Mouse (Mus musculus) adipocyte (in vitro differentiated cells): Measurements from ENCODE around the gene Cyb5d2.
"Not testable (repeated sequence)": the region's sequence is repeated elsewhere in the genome, so short reads cannot be mapped to it uniquely, and the experiment has no call there.

Experiments used
- DNase-seq: peaks from one replicate; pipeline ENCODE4 v3.0.0-alpha.2; 2016; ENCODE audit warnings: low spot score

Gene Cyb5d2

DNA sequence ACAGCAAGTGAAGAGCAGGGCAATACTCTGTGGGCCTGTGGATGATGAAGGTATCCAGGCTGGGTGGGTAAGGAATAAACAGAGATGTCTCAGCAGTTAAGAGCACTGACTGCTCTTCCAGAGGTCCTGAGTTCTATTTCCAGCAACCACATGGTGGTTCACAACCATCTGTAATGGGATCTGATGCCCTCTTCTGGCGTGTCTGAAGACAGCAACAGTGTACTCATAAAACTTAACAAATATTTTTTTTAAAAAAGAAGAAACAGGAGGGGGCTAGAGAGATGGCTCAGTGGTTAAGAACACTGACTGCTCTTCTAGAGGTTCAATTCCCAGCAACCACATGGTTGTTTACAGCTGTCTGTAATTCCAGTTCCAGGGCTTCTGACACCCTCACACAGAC lies 23.3 kb downstream of the Cyb5d2 start:
- DNase-seq = not testable (repeated sequence)

DNA sequence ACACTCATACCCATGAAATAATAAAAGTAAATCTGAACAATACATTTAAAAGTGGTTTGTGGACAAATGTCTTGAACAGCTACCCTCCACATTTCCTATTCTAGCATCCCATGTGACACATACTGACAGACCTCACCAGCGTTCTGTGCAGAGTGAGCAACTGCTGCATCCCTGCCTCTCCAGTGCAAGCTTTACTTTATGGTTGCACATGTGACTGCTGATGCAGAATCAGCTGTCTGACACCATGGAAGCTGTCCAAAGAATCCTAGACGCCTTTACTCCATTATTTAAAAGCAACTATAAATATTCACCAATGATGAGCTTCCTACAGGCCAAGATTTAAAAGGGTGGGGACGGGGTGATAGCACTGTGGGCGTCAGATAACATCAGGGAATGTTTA lies 24.5 kb downstream of the Cyb5d2 start:
- DNase-seq = no peak

DNA sequence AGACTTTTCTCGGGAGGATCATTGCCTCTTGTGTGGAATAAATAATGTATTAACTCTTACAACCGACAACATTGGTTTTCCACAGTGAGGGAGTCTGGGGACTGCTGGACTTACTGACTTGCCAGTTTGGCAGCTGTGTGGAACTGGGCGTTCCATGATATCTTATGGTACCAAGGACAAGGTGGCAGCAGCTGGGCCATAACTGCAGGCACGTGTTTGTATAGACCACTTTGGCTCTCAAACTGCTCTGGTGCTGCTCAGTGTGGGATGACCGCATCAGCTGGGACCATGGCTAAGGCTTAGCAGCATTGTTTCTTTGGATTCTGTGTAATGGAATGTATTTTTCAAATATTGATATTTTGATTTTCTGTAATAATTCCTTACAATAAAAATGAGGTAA lies 25.1 kb downstream of the Cyb5d2 start:
- no peak for DNase-seq

DNA sequence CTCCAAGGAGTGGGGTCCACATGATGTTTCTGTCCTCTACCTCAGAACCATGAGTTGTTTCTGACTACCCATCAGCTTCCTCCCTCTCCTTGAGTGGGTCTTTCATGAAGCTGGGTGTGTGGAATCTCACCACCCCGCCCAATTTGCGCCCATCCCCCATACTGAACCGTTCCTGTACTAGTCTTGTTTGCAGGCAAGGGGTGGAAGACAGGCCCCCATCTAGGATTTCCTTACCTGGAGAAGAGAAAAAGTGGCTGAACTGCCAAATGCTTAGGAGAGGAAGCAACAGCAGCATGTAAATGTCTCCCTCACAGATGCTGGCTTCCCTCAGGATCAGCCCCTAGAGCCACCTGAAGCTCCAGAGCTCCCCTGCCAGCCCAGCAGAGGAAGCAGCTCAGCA lies 25.6 kb downstream of the Cyb5d2 start:
- no peak for DNase-seq

DNA sequence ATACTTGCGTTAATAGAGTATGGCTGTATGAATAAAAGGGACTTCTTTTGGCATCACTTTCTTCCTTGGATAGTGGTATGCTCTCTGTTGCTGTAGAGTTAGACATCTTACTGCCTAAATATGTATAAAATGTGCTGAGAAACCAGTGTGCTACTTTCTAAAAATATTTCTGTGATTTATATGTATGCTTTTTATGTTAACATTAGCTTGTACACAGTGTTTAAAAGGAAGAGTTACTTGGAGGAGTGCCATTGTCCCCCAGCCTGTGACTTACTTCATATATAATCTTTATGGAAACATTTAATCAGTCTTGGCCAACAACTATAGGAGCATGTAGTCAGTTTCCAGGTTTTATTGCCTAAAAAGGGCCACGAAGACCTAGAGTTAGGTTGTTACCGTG lies 26.9 kb downstream of the Cyb5d2 start:
- no peak for DNase-seq

DNA sequence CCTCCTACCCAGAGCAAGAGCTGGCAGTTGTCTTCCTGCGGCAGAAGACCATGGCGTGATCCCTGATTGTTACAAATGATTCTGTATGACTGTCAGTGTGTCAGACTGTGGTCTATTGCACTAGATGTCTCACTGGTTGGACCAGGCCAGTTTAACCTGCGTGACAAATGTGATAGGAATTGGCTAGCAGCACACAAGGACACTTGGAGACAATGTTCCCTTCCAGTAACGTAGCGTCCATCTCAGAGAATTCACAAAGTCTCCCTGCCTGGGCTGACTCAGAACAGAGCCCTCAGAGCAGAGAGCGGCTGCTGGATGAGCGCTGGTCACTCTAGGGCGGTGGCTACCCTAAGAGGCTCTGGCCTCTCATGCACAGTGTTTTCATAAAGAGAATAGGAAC lies 28.2 kb downstream of the Cyb5d2 start:
- DNase-seq = no peak

DNA sequence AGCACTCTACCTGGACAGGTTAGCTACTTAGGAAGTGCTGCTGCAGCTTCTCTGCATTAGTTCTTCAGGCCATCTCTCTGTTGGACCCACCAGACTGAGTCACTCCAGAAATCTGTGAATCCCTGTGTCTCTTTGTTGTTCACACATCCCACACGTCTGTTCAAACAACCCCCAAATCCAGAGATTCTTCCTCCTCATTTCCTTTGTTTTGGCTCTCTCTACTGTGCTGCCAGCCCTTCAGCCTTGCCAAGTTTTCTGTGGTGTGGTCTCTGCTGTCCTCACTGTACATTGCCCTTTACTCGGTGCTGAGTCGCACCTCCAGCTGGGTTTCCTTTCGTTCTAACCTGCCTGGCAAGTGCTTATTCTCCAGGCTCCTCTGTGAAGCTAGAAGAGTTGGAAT lies 31.7 kb downstream of the Cyb5d2 start:
- DNase-seq = no peak

DNA sequence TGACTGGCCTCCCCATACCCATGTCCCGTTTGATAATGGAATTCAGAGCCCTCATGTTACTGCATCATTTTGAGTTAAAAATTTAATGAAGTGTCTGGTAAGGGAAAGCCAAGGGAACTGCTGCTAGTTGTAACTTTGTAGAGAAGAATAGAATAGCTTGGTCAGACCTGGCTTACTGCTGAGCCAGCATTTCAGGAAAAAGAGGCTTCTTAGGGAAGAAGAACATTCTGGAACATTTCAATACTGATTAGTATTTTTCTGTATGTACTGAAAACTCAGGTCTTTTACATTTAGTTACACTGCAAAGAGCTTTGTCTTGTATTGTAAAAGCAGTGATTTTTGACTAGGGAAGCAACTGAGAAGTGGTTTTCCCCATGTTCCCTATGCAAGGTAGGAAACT lies 35.2 kb downstream of the Cyb5d2 start:
- DNase-seq = no peak

DNA sequence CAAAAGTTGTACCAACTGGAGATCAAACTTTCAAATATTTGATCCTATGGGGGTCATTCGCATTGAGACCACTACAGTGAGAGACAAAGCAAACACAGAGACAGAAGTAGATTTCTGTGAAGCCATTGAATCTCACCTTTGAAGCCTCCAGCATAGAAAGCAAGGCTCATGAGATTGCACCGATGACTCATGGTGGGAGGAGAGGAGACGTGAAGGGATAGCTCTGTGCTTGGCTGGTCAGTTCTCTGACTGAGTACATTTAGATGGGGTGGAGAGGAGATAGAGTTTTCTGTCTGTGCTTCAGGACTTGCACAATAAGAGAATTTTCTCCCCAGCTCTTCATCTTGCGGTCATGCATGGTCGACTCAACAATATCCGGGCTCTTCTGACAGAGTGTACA lies 36.4 kb downstream of the Cyb5d2 start:
- DNase-seq = no peak

DNA sequence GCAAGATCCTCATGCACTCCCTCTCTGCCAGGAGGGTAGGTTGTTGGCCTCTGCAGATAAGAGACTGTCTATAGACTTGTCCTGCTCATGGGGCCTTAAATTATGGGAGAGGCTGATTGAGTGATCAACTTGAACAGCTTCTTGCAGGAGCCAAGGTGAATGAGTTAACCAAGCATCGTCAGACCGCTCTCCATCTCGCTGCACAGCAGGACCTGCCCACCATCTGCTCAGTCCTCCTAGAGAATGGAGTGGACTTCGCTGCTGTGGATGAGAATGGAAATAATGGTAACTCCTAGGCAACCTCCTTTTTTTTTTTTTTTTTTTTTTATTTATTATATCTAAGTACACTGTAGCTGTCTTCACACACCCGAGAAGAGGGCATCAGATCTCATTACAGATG lies 37.6 kb downstream of the Cyb5d2 start:
- no peak for DNase-seq

DNA sequence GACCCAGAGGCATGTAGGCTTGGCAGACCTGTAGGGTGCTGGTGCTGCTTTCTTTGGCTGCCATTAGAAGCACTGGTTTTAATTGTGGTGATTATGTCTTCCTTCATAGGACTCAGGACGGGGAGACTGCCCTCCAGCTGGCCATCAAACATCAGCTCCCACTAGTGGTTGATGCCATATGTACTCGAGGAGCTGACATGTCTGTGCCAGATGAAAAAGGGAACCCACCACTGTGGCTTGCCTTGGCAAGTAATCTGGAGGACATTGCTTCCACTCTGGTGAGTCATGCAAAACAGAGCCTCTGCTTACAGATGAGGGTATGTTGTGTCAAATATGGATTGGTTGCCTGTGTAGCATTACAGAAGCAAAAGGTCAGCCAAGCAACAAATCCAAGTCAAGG lies 44.0 kb downstream of the Cyb5d2 start:
- DNase-seq = peak; percentile 32

DNA sequence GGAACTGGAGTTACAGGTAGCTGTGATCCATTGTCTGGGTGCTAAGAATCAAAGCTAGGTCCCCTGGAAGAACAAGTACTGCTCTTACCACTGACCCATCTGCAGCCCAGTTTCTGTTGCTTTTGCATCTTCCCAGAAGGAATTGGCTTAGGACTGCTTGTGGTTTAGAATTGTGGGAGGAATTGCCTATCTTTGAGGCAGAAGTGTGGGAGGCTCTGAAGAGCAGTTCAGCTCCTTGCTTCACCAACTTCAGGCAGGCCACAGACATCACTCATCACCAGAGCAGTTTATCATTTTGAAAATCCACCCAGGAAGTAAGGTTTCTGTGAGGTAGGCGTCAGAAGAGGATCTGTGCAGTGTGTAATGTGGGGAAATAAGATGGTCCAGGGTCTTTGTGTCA lies 56.9 kb downstream of the Cyb5d2 start:
- DNase-seq = no peak

DNA sequence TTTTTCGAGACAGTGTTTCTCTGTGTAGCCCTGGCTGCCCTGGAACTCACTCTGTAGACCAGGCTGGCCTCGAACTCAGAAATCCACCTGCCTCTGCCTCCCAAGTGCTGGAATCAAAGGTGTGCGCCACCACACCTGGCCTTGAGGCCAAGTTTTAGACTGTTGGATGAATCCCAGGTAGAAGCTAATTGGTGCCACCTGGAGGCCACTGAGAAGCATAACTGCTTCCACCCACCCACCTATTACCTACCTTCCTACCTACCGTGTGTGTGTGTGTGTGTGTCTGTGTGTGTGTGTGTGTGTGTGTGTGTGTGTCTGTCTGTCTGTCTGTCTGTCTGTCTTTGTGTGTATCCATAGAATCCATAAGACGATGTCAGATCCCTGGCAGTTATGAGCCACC lies 58.4 kb downstream of the Cyb5d2 start:
- DNase-seq = not testable (repeated sequence)

DNA sequence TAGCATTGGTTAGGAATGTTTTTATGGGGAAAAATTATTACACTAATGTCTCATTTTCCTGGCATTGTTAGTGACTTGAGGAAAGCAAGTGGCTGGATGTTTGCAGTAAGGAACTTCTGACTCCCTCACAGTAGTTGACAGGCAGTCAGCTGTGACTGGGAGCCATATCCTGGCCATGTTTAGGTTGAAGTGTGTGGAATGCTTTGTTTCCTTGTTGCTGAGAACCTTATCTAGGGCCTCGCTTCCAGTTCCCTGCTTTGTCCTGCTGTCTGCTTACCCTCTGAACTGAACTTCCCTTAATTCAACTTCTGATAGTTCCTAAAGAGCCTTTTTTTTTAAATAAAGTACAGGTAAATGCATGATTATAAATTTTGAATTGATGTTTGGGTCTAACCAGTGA lies 59.6 kb downstream of the Cyb5d2 start:
- DNase-seq = no peak

DNA sequence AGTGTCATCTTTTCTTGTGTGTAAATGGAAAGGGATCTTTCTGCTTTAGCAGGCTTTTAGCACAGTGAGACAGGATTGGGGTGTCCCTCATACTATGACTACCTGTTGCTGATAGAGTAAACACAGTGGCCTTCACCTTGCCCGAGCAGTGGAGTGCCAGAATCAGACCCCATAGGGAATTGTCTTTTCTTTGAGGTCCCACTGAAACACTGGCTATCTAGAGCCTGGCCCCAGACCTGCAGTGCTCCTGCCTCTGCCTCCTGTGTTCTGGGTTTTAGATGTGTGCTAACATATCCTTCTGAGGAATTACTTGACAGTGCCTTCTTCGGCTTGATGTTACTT lies 60.5 kb downstream of the Cyb5d2 start:
- DNase-seq = no peak

DNA sequence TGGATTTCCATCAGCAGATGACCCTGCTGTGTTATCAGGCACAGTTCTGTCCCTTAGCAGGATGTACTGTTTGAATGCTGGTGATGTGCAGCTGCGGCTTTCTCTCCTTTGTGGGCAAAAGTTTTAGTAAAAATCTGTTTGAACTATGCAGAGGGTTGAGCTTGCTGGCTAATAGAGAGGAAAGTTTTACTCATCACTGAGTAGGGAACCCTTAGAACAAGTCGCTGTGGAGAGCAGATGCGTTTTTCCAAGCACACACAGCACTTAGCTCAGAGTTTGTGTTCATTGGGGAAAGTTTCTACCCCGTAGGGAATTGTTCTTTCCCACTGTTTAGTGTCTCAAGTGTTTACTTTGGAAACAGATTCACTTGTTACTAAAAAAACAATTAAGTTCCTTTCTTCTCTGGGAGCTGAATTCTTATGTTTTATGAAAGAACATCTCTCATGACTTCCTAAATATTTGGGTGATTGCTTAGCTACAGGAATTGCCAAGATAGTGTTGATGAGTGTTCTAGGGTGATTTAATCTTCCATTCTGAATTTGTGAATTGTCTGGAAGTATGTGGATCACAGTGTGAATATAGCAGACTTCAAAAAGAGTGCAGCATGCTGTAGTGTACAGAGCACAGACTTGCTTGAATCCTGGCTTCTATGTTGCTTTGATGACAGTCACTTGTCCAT lies 61.0 kb downstream of the Cyb5d2 start:
- DNase-seq = peak; percentile 26

DNA sequence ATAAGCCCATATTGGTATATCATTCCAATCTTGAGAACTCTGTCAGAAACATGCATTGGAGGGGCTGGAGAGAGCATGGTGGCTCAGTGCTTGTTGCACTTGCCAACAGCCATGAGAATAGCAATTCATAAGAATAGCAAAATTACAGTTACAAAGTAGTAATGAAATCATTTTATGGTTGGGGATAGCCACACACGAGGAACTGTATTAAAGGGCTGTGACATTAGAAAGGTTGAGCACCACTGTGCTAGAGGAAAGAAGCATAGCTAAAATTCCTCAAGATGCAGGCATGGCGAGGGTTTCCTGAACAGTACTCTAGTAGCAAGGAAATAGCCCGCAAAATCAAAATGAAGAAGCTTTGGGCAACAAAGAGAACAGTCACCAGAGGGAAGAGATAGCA lies 62.2 kb downstream of the Cyb5d2 start:
- no peak for DNase-seq
